Mouse (Mus musculus) erythroblast, embryonic 14.5 days (primary cell): ENCODE measurements around the gene Zfp609.

Source experiments
- GATA1 ChIP-seq: IDR thresholded peaks from 2 replicates; pipeline ENCODE4 v1.6.1; 2012; ENCODE audit warnings: low read length, inconsistent platforms, mixed read lengths
- TAL1 ChIP-seq: IDR thresholded peaks from 3 replicates; pipeline ENCODE4 v1.6.1; 2012; ENCODE audit warnings: low read length, inconsistent platforms, mixed read lengths

GRCm38 (mm10) chr9:65741066-65741852 lies 86.1 kb downstream of the Zfp609 start:
- TF ChIP-seq GATA1 (no peak), TAL1 (no peak)
